Mouse (Mus musculus) hindbrain, embryonic 14.5 days (tissue): ENCODE results near the gene Arid5b. TPM values are rescaled to one million over a fixed set of nuclear protein-coding genes. Genes with fewer than 3 reads are reported as not detected.

Experiments used
- ATAC-seq: fragments of 200-750 bp; cut with Nextera tagmentation; 2 replicates; pipeline ENCODE4 v1.8.0; 2017; ENCODE audit warnings: moderate number of reproducible peaks, mild to moderate bottlenecking, moderate TSS enrichment, moderate library complexity; ENCODE audit not compliant: low FRiP score
- DNase-seq: peaks from one replicate; pipeline ENCODE4 v3.0.0-alpha.2; 2015; ENCODE audit warnings: low spot score
- H3K27ac ChIP-seq: fragments of 300-500 bp; sonication (generic); 2 replicates; pipeline ENCODE4 v1.5.1; 2014; ENCODE audit warnings: mild to moderate bottlenecking, moderate library complexity
- H3K27me3 ChIP-seq: fragments of 300-500 bp; sonication (generic); 2 replicates; pipeline ENCODE4 v1.6.1; 2014; ENCODE audit warnings: mild to moderate bottlenecking, low read length, mixed read lengths; ENCODE audit not compliant: control insufficient read depth, insufficient read depth
- H3K36me3 ChIP-seq: fragments of 300-500 bp; sonication (generic); replicated peaks from 2 replicates; pipeline ENCODE4 v1.6.1; 2014; ENCODE audit not compliant: control insufficient read depth, insufficient read depth
- H3K4me1 ChIP-seq: fragments of 300-500 bp; sonication (generic); replicated peaks from 2 replicates; pipeline ENCODE4 v1.6.1; 2014; ENCODE audit warnings: antibody characterized with exemption, low read length, mixed read lengths; ENCODE audit not compliant: control insufficient read depth, insufficient read depth
- H3K4me2 ChIP-seq: fragments of 300-500 bp; sonication (generic); replicated peaks from 2 replicates; pipeline ENCODE4 v1.6.1; 2014; ENCODE audit warnings: mild to moderate bottlenecking, moderate library complexity
- H3K4me3 ChIP-seq: fragments of 300-500 bp; sonication (generic); replicated peaks from 2 replicates; pipeline ENCODE4 v1.5.1; 2014; ENCODE audit warnings: mild to moderate bottlenecking, low read length
- H3K9ac ChIP-seq: fragments of 300-500 bp; sonication (generic); 2 replicates; pipeline ENCODE4 v1.6.1; 2014
- H3K9me3 ChIP-seq: fragments of 300-500 bp; sonication (generic); 2 replicates; pipeline ENCODE4 v1.6.1; 2016; ENCODE audit warnings: low read length; ENCODE audit not compliant: control insufficient read depth
- WGBS: fragments of 180-500 bp; shearing (Covaris S2); extraction: QIAGEN DNeasy Blood & Tissue Kit; methylation state at CpG from one replicate; pipeline ENCODE4 v1.1.7; 2014; 5-methylcytosine and 5-hydroxymethylcytosine counted together
- polyA plus RNA-seq: library from polyadenylated mRNA; unstranded; fragments of >200 nt; fragmentation: Nextera tagmentation; extraction: Ambion mirVana; gene quantifications from 2 replicates; pipeline ENCODE4 v1.2.1, GENCODE M21; 2014

Gene Arid5b
- polyA plus RNA-seq, 1 experiment from 2014 or later = 21.0 TPM

GRCm38 (mm10) chr10:68301013-68301412 lies 22.5 kb upstream of the Arid5b start:
- no peak for ATAC-seq
- Histone ChIP-seq H3K4me2 (no peak overlapping the region), H3K27me3 (no peaks in the 10 kb centered on the region), H3K9me3 (no peaks in the 10 kb centered on the region), H3K27ac (no peak overlapping the region), H3K36me3 (no peaks in the 10 kb centered on the region), H3K9ac (no peak overlapping the region), H3K4me3 (no peak overlapping the region), H3K4me1 (no peaks in the 10 kb centered on the region)
- 86% methylated on average over 7 of the region's 7 CpGs for WGBS
- no peak for DNase-seq

DNA sequence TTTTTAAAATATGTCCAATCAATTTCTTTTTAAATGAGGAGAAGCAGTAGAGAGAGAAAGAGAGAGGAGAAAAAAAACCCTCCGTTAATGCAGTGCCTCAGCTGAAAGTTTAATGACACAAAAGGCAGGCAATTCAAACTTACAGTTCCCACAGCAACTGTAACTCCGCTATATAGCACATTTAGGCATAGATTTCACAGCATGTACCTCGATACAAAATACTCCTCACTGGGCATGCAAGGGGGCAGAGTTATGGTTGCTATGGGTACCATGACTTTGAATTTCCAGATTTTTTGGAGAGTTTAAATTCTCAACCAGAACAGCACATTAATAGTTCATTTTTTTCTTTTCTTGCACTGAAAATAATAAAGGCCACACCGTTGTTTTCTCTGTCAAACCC lies 10.9 kb upstream of the Arid5b start:
- peaks cover 13% of the 10 kb centered on the region; the same call in 1 of the 2 replicates for H3K9me3 ChIP-seq
- whole genome bisulfite sequencing = 76% methylated on average over 4 of the region's 4 CpGs
- DNase-seq = no peak
- H3K9ac ChIP-seq = no peak overlapping the region
- 0 out of 2 replicates have a peak, but pooled peaks cover 2% of the 10 kb centered on the region for H3K4me1 ChIP-seq
- no peak for ATAC-seq
- no peak overlapping the region for H3K4me2 ChIP-seq
- H3K27ac ChIP-seq = no peak overlapping the region
- no peak overlapping the region for H3K4me3 ChIP-seq
- no peaks in the 10 kb centered on the region for H3K36me3 ChIP-seq
- no peaks in the 10 kb centered on the region for H3K27me3 ChIP-seq

DNA sequence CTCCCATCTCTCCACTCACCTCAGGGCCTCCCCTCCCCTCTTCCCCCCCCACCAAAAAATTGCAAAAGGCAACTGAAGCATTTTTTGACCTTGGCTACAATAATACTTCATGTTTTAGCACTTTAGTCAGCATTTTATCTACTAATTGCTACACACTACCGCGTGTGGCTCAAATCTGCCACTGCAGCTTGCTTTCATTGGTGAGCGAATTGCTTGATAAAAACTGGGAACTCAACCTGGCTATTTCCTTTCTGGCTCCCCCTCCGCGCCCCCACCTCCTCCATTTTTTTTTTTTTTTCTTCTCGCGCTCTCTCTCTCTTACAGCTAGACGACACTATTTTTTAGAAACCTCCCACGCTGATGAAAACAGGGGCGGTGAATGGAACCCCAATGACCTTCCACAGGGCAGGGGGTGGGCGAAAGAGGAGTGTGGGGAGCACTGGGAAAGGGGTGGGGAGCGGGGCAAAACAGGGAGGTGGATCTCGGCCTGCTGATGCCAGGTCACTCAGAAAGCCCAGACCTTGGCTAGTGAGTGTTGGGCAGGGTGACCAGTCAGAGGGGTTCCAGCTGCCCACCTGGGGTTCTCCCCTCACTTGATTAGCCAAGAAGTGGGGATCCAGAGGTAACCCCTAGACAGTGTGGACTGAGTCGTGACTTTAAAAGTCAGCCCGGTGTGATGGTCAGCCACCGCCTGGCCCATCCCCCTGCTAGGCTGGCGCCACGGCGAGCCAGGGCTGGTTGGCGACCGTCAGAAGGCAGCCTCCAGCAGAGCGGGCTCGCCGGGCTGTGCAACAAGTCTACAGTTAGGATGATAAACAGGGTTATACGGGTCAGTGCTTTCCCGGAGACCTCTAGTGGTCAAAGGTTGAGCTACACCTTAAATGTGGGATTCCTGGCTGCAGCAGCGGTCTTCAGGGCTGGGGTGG lies 4.2 kb upstream of the Arid5b start:
- peak; percentile 85 for DNase-seq
- peak overlapping the region; percentile 44 for H3K9ac ChIP-seq
- peak overlapping the region; percentile 79 for H3K4me2 ChIP-seq
- peaks cover 30% of the 10 kb centered on the region for H3K4me1 ChIP-seq
- H3K36me3 ChIP-seq = no peaks in the 10 kb centered on the region
- peak; percentile 73 for ATAC-seq
- peak overlapping the region; percentile 27; the same call in 1 of the 2 replicates for H3K27ac ChIP-seq
- peak overlapping the region; percentile 27 for H3K4me3 ChIP-seq
- H3K27me3 ChIP-seq = no peaks in the 10 kb centered on the region
- no peaks in the 10 kb centered on the region for H3K9me3 ChIP-seq
- 2% methylated on average over 27 of the region's 27 CpGs for WGBS

DNA sequence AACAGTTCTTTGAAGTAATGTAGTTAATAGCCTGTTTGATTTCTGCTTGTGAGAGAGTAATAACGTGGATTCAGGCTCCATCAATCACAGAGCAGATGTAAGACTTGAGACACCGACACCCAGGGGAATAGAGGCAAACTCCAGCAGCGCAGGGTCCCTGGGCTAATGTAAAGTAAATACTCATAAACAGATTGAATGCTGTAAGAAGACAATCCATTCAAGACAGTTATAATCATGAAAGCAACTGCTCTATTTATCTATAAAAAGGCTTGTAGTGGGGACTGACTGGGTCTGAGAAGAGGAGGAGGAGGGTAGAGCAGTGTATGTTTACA lies 3.2 kb upstream of the Arid5b start:
- H3K27ac ChIP-seq = 0 out of 2 replicates have a peak overlapping the region, but pooled peaks have one; percentile 27
- no peaks in the 10 kb centered on the region for H3K27me3 ChIP-seq
- no peak overlapping the region for H3K9ac ChIP-seq
- no peaks in the 10 kb centered on the region for H3K9me3 ChIP-seq
- H3K4me3 ChIP-seq = no peak overlapping the region
- DNase-seq (no peak), ATAC-seq (no peak)
- H3K36me3 ChIP-seq = no peaks in the 10 kb centered on the region
- no peak overlapping the region; the same call in 1 of the 2 replicates for H3K4me2 ChIP-seq
- 11% methylated on average over 3 of the region's 3 CpGs for WGBS
- H3K4me1 ChIP-seq = peaks cover 30% of the 10 kb centered on the region

- ATAC-seq = no peak
- H3K36me3 ChIP-seq = no peaks in the 10 kb centered on the region
- H3K4me2 ChIP-seq = peak overlapping the region; percentile 67
- no peak for DNase-seq
- H3K9ac ChIP-seq = 0 out of 2 replicates have a peak overlapping the region, but pooled peaks have one; percentile 71
- WGBS = 32% methylated on average over 6 of the region's 6 CpGs
- H3K27me3 ChIP-seq = no peaks in the 10 kb centered on the region
- H3K9me3 ChIP-seq = no peaks in the 10 kb centered on the region
- peaks cover 31% of the 10 kb centered on the region for H3K4me1 ChIP-seq
- H3K4me3 ChIP-seq = no peak overlapping the region
- peak overlapping the region; percentile 32 for H3K27ac ChIP-seq
Measured at GRCm38 (mm10) chr10:68281076-68281774, 2.7 kb upstream of the Arid5b start.

GRCm38 (mm10) chr10:68279516-68280501 lies 1.3 kb upstream of the Arid5b start:
- Histone ChIP-seq H3K4me1 (peaks cover 41% of the 10 kb centered on the region), H3K9me3 (no peaks in the 10 kb centered on the region), H3K4me2 (peak overlapping the region; percentile 67), H3K36me3 (no peaks in the 10 kb centered on the region), H3K9ac (peak overlapping the region; percentile 71), H3K4me3 (peak overlapping the region; percentile 58), H3K27ac (peak overlapping the region; percentile 92), H3K27me3 (no peaks in the 10 kb centered on the region)
- peak; percentile 67 for DNase-seq
- WGBS = under 1% methylated on average over 41 of the region's 41 CpGs
- peak; percentile 7; the same call in 1 of the 2 replicates for ATAC-seq

GRCm38 (mm10) chr10:68277671-68278151 lies 829 bp downstream of the Arid5b start:
- peak; percentile 75 for DNase-seq
- 0% methylated on average over 15 of the region's 15 CpGs for WGBS
- H3K27me3 ChIP-seq = no peaks in the 10 kb centered on the region
- peak overlapping the region; percentile 92 for H3K27ac ChIP-seq
- peaks cover 36% of the 10 kb centered on the region for H3K4me1 ChIP-seq
- no peak for ATAC-seq
- H3K36me3 ChIP-seq = no peaks in the 10 kb centered on the region
- H3K9me3 ChIP-seq = no peaks in the 10 kb centered on the region
- H3K4me2 ChIP-seq = peak overlapping the region; percentile 67
- H3K9ac ChIP-seq = peak overlapping the region; percentile 71
- peak overlapping the region; percentile 58 for H3K4me3 ChIP-seq

DNA sequence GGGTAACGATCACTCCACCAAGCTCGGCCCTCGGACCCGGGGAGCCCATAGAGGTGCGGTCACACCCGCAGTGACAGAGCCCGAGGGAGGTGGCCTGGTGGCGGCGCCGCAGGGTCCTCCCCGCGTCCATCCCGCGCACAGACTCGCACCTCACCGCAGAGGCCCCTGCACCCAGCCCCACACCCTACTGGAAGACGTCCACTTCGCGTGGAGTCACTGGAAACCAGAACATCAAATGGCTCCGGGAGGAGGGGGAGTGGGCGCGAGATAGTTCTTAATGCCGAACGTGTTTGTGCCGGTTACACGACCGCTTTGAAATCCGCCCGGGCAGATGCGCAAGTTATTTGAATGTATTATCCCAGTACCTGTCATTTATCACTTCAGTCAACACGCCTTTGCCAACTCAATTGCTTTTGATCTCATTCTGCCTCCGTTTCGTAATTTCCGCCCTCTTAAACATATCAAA lies 1.5 kb downstream of the Arid5b start:
- H3K9ac ChIP-seq = peak overlapping the region; percentile 71
- H3K9me3 ChIP-seq = no peaks in the 10 kb centered on the region
- peak overlapping the region; percentile 92 for H3K27ac ChIP-seq
- H3K4me3 ChIP-seq = peak overlapping the region; percentile 58
- no peaks in the 10 kb centered on the region for H3K36me3 ChIP-seq
- H3K27me3 ChIP-seq = no peaks in the 10 kb centered on the region
- peaks cover 30% of the 10 kb centered on the region; the same call in 1 of the 2 replicates for H3K4me1 ChIP-seq
- H3K4me2 ChIP-seq = peak overlapping the region; percentile 67
- under 1% methylated on average over 33 of the region's 34 CpGs for WGBS
- ATAC-seq (peak; percentile 53), DNase-seq (peak; percentile 64)
